Mouse (Mus musculus): Measurements from ENCODE around the gene Fezf1. TPM values are rescaled to one million over a fixed set of nuclear protein-coding genes. Genes with fewer than 3 reads are reported as not detected.

Fezf1 gene
- not detected for polyA plus RNA-seq (2014; fragmentation: Illumina TruSeq; extraction: RNeasy Lipid Tissue Mini Kit (QIAGEN cat#74804); ENCODE audit: low read depth, low replicate concordance)

GRCm38 (mm10) chr6:23248313-23249052 is at the start of gene Fezf1:
TSS of gene Fezf1 (minus strand) at chr6:23248362.

Other genes with a start within 250 kb of the Fezf1 start
- 366 TPM for gene Aass, start 115.4 kb downstream of the Fezf1 start, polyA plus RNA-seq (2014; fragmentation: Illumina TruSeq; extraction: RNeasy Lipid Tissue Mini Kit (QIAGEN cat#74804); ENCODE audit: low read depth, low replicate concordance)